Mouse (Mus musculus): ENCODE measurements around the gene Mdc1.

DNA sequence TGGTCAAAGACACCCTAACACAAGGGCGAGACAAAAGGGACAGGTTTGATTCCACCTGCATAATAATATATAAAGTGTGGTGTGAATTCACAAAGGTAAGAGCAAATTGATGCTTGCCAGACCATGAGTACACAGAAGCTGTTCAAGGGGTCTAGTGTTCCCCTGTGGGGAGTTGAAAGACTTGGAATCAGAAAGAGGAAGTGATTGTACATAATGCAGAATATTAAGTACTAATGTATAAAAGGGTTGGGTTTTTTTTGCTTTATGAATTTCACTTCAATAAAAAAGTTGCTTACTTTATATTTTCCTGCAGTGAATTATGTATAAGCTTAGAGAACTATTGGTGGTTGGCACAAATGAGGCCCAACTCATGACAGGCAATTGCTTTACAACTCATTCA is 18.1 kb downstream of the Mdc1 start:
- TF ChIP-seq CTCF (IDR thresholded peaks at IDR 0.05; ENCODE audit: low read depth), result no peak
- TF ChIP-seq EP300 (optimal IDR thresholded peaks at IDR 0.05), result no peak

All from stomach, postnatal 0 days (tissue).